ENCODE assay signal across 8 mouse cellular contexts in genomic region chr16:44173966-44174530, GRCm38 (mm10). TPM values are rescaled to one million over a fixed set of nuclear protein-coding genes. Genes with fewer than 3 reads are reported as not detected.
DNase-seq lines count a peak whose midpoint lies in the region; ATAC-seq and TF ChIP-seq lines count a peak whose summit lies in the region.

No protein-coding gene starts in this region.

- peaks cover 15% of the 10 kb centered on the region for H3K4me1 ChIP-seq in lung, embryonic 16.5 days (replicated peaks; ENCODE audit: control insufficient read depth, insufficient read depth, low read length)
- H3K4me1 ChIP-seq in embryonic facial prominence, embryonic 13.5 days: peaks cover 14% of the 10 kb centered on the region
- no peaks in the 10 kb centered on the region for H3K4me1 ChIP-seq in intestine, postnatal 0 days (replicated peaks; ENCODE audit: control insufficient read depth, insufficient read depth, low read length)
- peaks cover 13% of the 10 kb centered on the region; the same call in 1 of the 2 replicates for H3K4me1 ChIP-seq in stomach, embryonic 14.5 days (ENCODE audit: control insufficient read depth, insufficient read depth, low read length)

- H3K27me3 ChIP-seq in lung, embryonic 16.5 days (ENCODE audit: control insufficient read depth, insufficient read depth, low read depth, low read length): no peaks in the 10 kb centered on the region
- no peaks in the 10 kb centered on the region for H3K27me3 ChIP-seq in embryonic facial prominence, embryonic 13.5 days
- H3K27me3 ChIP-seq in intestine, postnatal 0 days (replicated peaks; ENCODE audit: control insufficient read depth, insufficient read depth, low read length): no peaks in the 10 kb centered on the region
- no peaks in the 10 kb centered on the region for H3K27me3 ChIP-seq in stomach, embryonic 14.5 days (ENCODE audit: control insufficient read depth, insufficient read depth, low read length)

- ATAC-seq in lung, embryonic 16.5 days (ENCODE audit: low read depth): no peak
- no peak for ATAC-seq in embryonic facial prominence, embryonic 13.5 days (ENCODE audit: insufficient number of reproducible peaks, insufficient read depth, low FRiP score, low TSS enrichment, low read depth)
- ATAC-seq in intestine, postnatal 0 days: no peak
- ATAC-seq in stomach, embryonic 14.5 days (ENCODE audit: insufficient number of reproducible peaks, insufficient read depth, low FRiP score, low read depth): no peak

- H3K36me3 ChIP-seq in lung, embryonic 16.5 days (ENCODE audit: control insufficient read depth, insufficient read depth, low read length): no peaks in the 10 kb centered on the region
- no peaks in the 10 kb centered on the region for H3K36me3 ChIP-seq in embryonic facial prominence, embryonic 13.5 days
- no peaks in the 10 kb centered on the region for H3K36me3 ChIP-seq in intestine, postnatal 0 days (ENCODE audit: control insufficient read depth, insufficient read depth)
- no peaks in the 10 kb centered on the region for H3K36me3 ChIP-seq in stomach, embryonic 14.5 days (ENCODE audit: control insufficient read depth, insufficient read depth, low read length)

- peak overlapping the region; percentile 66 for H3K4me2 ChIP-seq in lung, embryonic 16.5 days (ENCODE audit: low read depth, low read length)
- H3K4me2 ChIP-seq in embryonic facial prominence, embryonic 13.5 days: peak overlapping the region; percentile 63
- peak overlapping the region; percentile 79 for H3K4me2 ChIP-seq in intestine, postnatal 0 days (replicated peaks; ENCODE audit: low read depth)
- H3K4me2 ChIP-seq in stomach, embryonic 14.5 days (replicated peaks; ENCODE audit: low read depth, low read length): peak overlapping the region; percentile 66

- H3K9ac ChIP-seq in lung, embryonic 16.5 days (ENCODE audit: low read length): peak overlapping the region; percentile 95
- peak overlapping the region; percentile 94 for H3K9ac ChIP-seq in embryonic facial prominence, embryonic 13.5 days
- H3K9ac ChIP-seq in intestine, postnatal 0 days (ENCODE audit: low read depth, low read length): 0 out of 2 replicates have a peak overlapping the region, but pooled peaks have one; percentile 92
- H3K9ac ChIP-seq in stomach, embryonic 14.5 days (replicated peaks; ENCODE audit: low read depth, low read length): peak overlapping the region; percentile 95

- no peak for DNase-seq in lung, postnatal 4 days
- no peak for DNase-seq in cerebellum, adult 8-10 months
- no peak for DNase-seq in cerebellum, postnatal 10 days
- DNase-seq in thymus, postnatal 36 days: no peak

- 6% methylated on average over 7 of the region's 7 CpGs for WGBS in lung, embryonic 16.5 days
- WGBS in embryonic facial prominence, embryonic 13.5 days: 17% methylated on average over 7 of the region's 7 CpGs
- WGBS in intestine, postnatal 0 days: 8% methylated on average over 7 of the region's 7 CpGs
- 13% methylated on average over 7 of the region's 7 CpGs for WGBS in stomach, embryonic 14.5 days

- no peaks in the 10 kb centered on the region for H3K9me3 ChIP-seq in lung, embryonic 16.5 days (ENCODE audit: control insufficient read depth, low read length)
- H3K9me3 ChIP-seq in embryonic facial prominence, embryonic 13.5 days: no peaks in the 10 kb centered on the region
- H3K9me3 ChIP-seq in intestine, postnatal 0 days (ENCODE audit: control insufficient read depth): no peaks in the 10 kb centered on the region
- H3K9me3 ChIP-seq in stomach, embryonic 14.5 days (ENCODE audit: control insufficient read depth, low read depth, low read length): no peaks in the 10 kb centered on the region

- no peak for TF ChIP-seq CTCF in intestine, postnatal 0 days (IDR thresholded peaks at IDR 0.05; ENCODE audit: low read depth)

- H3K27ac ChIP-seq in lung, embryonic 16.5 days (ENCODE audit: low read length): peak overlapping the region; percentile 97
- H3K27ac ChIP-seq in embryonic facial prominence, embryonic 13.5 days: peak overlapping the region; percentile 94
- H3K27ac ChIP-seq in intestine, postnatal 0 days (ENCODE audit: low read depth, low read length): peak overlapping the region; percentile 95; the same call in 1 of the 2 replicates
- H3K27ac ChIP-seq in stomach, embryonic 14.5 days (ENCODE audit: low read length): peak overlapping the region; percentile 93; the same call in 1 of the 2 replicates

- peak overlapping the region; percentile 68 for H3K4me3 ChIP-seq in lung, embryonic 16.5 days (ENCODE audit: low read length)
- peak overlapping the region; percentile 86 for H3K4me3 ChIP-seq in embryonic facial prominence, embryonic 13.5 days
- H3K4me3 ChIP-seq in intestine, postnatal 0 days (ENCODE audit: low read depth, low read length): peak overlapping the region; percentile 96
- peak overlapping the region; percentile 92 for H3K4me3 ChIP-seq in stomach, embryonic 14.5 days (ENCODE audit: low read depth, low read length)

RNA-seq across cellular contexts. Expression of gene Usf3, which starts 1.0 kb away (rescaled TPM):
- 2.8 and 3.2 TPM in 2 replicates for polyA plus RNA-seq in lung, embryonic 16.5 days (2015; fragmentation: Nextera tagmentation; extraction: Ambion mirVana)
- 2.6 and 3.9 TPM in 2 replicates for polyA plus RNA-seq in embryonic facial prominence, embryonic 13.5 days (2015; fragmentation: Nextera tagmentation; extraction: Ambion mirVana)
- 2.1 and 2.3 TPM in 2 replicates for polyA plus RNA-seq in intestine, postnatal 0 days (2015; fragmentation: Nextera tagmentation; extraction: Ambion mirVana)
- polyA plus RNA-seq in stomach, embryonic 14.5 days (2014; fragmentation: Nextera tagmentation; extraction: Ambion mirVana): 7.0 and 7.8 TPM in 2 replicates

RNA-seq across cellular contexts. Expression of gene Naa50, which starts 34.4 kb away (rescaled TPM):
- 84.2 and 91.3 TPM in 2 replicates for polyA plus RNA-seq in lung, embryonic 16.5 days (2015; fragmentation: Nextera tagmentation; extraction: Ambion mirVana)
- 97.8 and 105 TPM in 2 replicates for polyA plus RNA-seq in embryonic facial prominence, embryonic 13.5 days (2015; fragmentation: Nextera tagmentation; extraction: Ambion mirVana)
- polyA plus RNA-seq in intestine, postnatal 0 days (2015; fragmentation: Nextera tagmentation; extraction: Ambion mirVana): 38.6 and 40.1 TPM in 2 replicates
- 58.6 and 60.1 TPM in 2 replicates for polyA plus RNA-seq in stomach, embryonic 14.5 days (2014; fragmentation: Nextera tagmentation; extraction: Ambion mirVana)

RNA-seq across cellular contexts. Expression of gene Atp6v1a, which starts 34.5 kb away (rescaled TPM):
- polyA plus RNA-seq in lung, embryonic 16.5 days (2015; fragmentation: Nextera tagmentation; extraction: Ambion mirVana): 69.2 TPM in 2 replicates
- 40.3 and 45.5 TPM in 2 replicates for polyA plus RNA-seq in embryonic facial prominence, embryonic 13.5 days (2015; fragmentation: Nextera tagmentation; extraction: Ambion mirVana)
- 60.7 and 62.6 TPM in 2 replicates for polyA plus RNA-seq in intestine, postnatal 0 days (2015; fragmentation: Nextera tagmentation; extraction: Ambion mirVana)
- 62.7 and 64.3 TPM in 2 replicates for polyA plus RNA-seq in stomach, embryonic 14.5 days (2014; fragmentation: Nextera tagmentation; extraction: Ambion mirVana)
